Mouse (Mus musculus) thymus, adult 2 months (tissue): ENCODE measurements at regions not wholly inside any gene's neighbourhood (a gene's known extent, or its start where the extent isn't known, plus 50 kb on each side); places are given as distances from the start of the nearest gene placed in this dataset.

Experiments used
- DNase-seq: peaks from one replicate; pipeline ENCODE4 v3.0.0; 2021
- H3K27ac ChIP-seq: fragments of 200-500 bp; 2 replicates; pipeline ENCODE4 v1.5.1; 2012; ENCODE audit warnings: low read length, control low read depth; ENCODE audit not compliant: control insufficient read depth, insufficient read depth
- H3K27me3 ChIP-seq: fragments of 200-500 bp; 2 replicates; pipeline ENCODE4 v1.6.1; 2012; ENCODE audit warnings: mild to moderate bottlenecking, low read length, moderate library complexity, mixed read lengths; ENCODE audit not compliant: control insufficient read depth, insufficient read depth
- H3K36me3 ChIP-seq: fragments of 200-500 bp; 2 replicates; pipeline ENCODE4 v1.6.1; 2012; ENCODE audit warnings: mild to moderate bottlenecking, low read length, moderate library complexity; ENCODE audit not compliant: control insufficient read depth, insufficient read depth
- H3K4me1 ChIP-seq: fragments of 200-500 bp; replicated peaks from 2 replicates; pipeline ENCODE4 v1.6.1; 2012; ENCODE audit warnings: low read length; ENCODE audit not compliant: control insufficient read depth, insufficient read depth
- H3K4me3 ChIP-seq: fragments of 200-500 bp; 2 replicates; pipeline ENCODE4 v1.5.1; 2012; ENCODE audit warnings: mild to moderate bottlenecking, low read length, control low read depth, moderate library complexity; ENCODE audit not compliant: control insufficient read depth, insufficient read depth
- CTCF ChIP-seq: fragments of 200-500 bp; IDR thresholded peaks from 2 replicates; pipeline ENCODE4 v1.5.1; 2012; ENCODE audit warnings: mild to moderate bottlenecking, control low read depth, low read length, moderate library complexity, borderline replicate concordance; ENCODE audit not compliant: control insufficient read depth, poor library complexity, insufficient read depth; ENCODE audit errors: extremely low read depth
- POLR2A ChIP-seq: fragments of 200-500 bp; IDR thresholded peaks from 2 replicates; pipeline ENCODE4 v1.6.1; 2012; ENCODE audit warnings: mild to moderate bottlenecking, low read length, control low read depth, moderate library complexity; ENCODE audit not compliant: control insufficient read depth, poor library complexity, insufficient read depth; ENCODE audit errors: extremely low read depth
- WGBS: fragments of 180-500 bp; shearing (Covaris S2); methylation state at CpG from one replicate; pipeline ENCODE4 v1.1.7; 2018; 5-methylcytosine and 5-hydroxymethylcytosine counted together

DNA sequence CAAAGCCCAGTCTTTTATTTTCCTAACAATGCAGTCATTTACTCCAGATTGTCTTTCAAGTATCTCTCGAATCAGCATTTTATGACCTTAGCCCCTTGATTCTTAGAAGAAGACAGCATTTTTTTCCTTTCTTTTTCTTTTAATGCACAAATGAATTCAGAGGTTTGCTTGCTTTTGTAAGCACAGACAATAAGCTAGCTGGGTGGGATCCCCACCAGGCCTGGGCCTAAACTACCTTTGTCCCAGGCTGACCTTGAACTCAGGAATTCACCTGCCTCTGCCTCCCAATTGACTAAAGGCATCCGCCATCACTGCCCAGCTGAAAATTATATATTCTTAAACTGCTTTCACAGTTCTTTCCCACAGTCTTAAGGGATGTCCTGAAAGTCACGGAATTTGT, 195.5 kb upstream of the Ednra start:
- no peak overlapping the region for H3K4me3 ChIP-seq
- no peak overlapping the region for H3K27ac ChIP-seq
- WGBS: 96% methylated on average over 3 of the region's 3 CpGs
- no peaks in the 10 kb centered on the region for H3K36me3 ChIP-seq
- no peaks in the 10 kb centered on the region for H3K27me3 ChIP-seq
- no peak for TF ChIP-seq CTCF
- no peak for TF ChIP-seq POLR2A
- no peaks in the 10 kb centered on the region for H3K4me1 ChIP-seq
- no peak for DNase-seq

DNA sequence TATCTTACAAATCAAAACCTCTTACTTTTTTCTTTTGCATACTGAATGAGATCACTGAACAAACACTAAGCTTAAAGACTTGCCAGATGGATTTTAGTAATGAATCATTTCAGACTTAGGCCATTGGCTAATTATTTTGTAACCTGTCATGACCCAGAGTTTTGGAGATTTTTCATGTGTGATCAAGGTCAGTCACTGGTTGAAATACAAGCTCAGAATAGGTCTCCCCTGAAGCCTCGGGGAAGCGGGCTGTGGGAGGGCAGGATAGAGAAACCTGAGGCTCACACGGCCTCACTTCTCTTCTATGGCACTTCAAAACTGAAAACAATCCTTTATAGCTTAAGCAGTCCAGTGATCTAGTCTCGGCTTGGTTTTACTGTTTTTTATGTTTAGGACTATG, 197.6 kb upstream of the Ednra start:
- Histone ChIP-seq H3K27ac (no peak overlapping the region), H3K4me1 (no peaks in the 10 kb centered on the region), H3K36me3 (no peaks in the 10 kb centered on the region), H3K27me3 (no peaks in the 10 kb centered on the region), H3K4me3 (no peak overlapping the region)
- DNase-seq: no peak
- no peak for TF ChIP-seq CTCF
- no peak for TF ChIP-seq POLR2A
- 89% methylated on average over 4 of the region's 4 CpGs for WGBS

DNA sequence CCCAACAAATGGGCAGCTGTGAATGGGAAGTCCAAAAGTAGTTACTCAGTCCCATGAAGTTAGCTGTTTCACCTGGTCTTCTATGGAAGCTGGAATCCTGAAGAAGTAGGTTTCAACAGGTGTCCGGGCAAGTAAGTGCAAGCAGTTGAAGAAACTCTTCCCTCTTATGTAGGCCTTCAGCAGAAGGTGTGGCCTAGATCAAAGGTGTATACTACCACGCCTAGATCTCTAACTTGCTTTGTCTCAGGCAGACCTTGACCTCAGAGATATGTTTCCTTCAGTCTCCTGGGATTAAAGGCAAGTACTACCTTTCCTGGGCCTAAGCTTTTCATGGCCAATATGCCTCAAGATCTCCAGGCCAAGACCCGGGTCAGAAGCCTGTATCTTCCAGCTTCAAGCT, 223.4 kb upstream of the Ednra start:
- Histone ChIP-seq H3K4me3 (no peak overlapping the region), H3K4me1 (no peaks in the 10 kb centered on the region), H3K36me3 (no peaks in the 10 kb centered on the region), H3K27me3 (no peaks in the 10 kb centered on the region), H3K27ac (no peak overlapping the region)
- no peak for DNase-seq
- TF ChIP-seq CTCF (no peak), POLR2A (no peak)
- WGBS: 92% methylated on average over 3 of the region's 3 CpGs

DNA sequence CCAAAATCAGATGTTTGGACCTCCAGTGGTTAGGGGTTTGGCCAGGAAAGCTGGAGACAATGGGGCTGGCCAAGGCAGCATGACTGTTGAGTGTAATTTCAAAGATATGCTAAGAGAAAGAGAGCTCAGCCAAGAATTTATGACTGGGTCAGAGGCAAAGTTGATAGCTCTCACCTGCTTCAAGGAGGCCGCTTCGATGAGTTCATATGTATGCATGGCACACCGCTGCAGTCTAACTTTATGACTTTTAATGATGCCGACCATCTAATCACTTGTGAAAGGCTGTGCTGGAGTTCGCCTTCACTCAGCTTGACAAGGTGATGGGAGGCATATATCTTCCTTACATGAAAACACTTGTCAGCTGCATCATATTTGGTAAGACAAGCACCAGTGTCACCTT, 225.4 kb upstream of the Ednra start:
- H3K4me3 ChIP-seq: no peak overlapping the region
- no peaks in the 10 kb centered on the region for H3K27me3 ChIP-seq
- no peak for DNase-seq
- no peak overlapping the region for H3K27ac ChIP-seq
- TF ChIP-seq POLR2A (no peak), CTCF (no peak)
- no peaks in the 10 kb centered on the region for H3K4me1 ChIP-seq
- 94% methylated on average over 5 of the region's 5 CpGs for WGBS
- H3K36me3 ChIP-seq: no peaks in the 10 kb centered on the region

DNA sequence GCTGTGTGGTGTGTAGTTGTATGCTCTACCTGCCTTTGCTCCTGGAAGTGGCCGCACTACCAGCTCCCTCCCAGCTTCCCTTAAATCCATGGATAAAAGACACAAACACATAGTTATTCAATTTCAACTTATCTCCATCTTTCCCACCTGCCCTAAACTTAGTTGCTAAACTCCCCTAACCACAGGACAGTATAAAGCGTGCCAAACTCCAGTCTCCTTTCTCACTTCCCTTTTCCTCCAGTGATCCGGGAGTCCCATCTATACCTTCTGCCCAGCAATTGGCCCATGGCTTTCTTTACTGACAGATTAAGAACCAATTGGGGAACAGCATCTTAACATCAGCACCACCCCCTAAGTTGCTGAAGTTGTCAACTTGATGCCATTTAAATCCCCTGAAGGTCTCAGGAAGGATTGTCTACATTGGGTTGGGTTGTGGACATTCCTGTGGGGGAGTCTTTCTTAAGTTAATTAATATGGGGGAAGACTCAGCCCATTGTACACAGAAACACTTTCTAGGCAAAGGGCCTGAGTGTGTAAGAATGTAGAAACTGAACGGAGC, 234.6 kb upstream of the Ednra start:
- 74% methylated on average over 4 of the region's 4 CpGs for WGBS
- no peak overlapping the region for H3K4me3 ChIP-seq
- no peaks in the 10 kb centered on the region for H3K36me3 ChIP-seq
- TF ChIP-seq CTCF (no peak), POLR2A (no peak)
- H3K27ac ChIP-seq: no peak overlapping the region
- H3K4me1 ChIP-seq: no peaks in the 10 kb centered on the region
- no peak for DNase-seq
- H3K27me3 ChIP-seq: no peaks in the 10 kb centered on the region

DNA sequence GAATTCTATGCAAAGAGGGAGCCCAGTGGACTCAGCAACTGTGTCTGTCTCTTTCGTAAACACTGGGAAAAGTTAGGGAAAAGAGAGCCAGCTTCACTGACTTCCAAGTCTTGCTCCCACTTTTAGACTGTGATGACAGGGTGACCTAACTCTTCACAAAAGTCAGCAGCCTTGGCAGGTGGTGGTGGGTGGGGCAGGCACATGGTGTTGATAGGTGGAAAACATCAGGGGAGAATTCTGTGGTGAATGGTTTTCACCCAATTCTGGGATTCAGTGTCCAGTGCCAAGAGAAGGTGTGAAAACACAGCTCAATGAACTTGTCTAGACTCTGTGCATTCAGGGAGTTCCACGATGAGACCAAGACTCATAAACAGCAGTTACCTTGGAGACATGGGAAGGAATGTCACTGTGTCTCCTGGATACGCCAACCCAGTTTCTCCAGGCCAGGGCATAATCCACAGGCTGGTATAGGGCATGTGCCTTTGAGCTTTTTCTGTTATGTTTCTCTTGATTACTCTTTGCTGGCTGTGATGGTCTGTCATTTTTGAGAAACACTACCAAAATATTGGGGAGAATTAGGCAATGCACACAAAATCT, 238.9 kb upstream of the Ednra start:
- no peak for DNase-seq
- TF ChIP-seq POLR2A (no peak), CTCF (no peak)
- no peaks in the 10 kb centered on the region for H3K4me1 ChIP-seq
- no peak overlapping the region for H3K4me3 ChIP-seq
- H3K36me3 ChIP-seq: no peaks in the 10 kb centered on the region
- 95% methylated on average over 3 of the region's 3 CpGs for WGBS
- no peak overlapping the region for H3K27ac ChIP-seq
- no peaks in the 10 kb centered on the region for H3K27me3 ChIP-seq

GRCm38 (mm10) chr8:77970378-77970777, 242.7 kb upstream of the Ttc29 start:
- WGBS: 85% methylated on average over 8 of the region's 8 CpGs
- no peak overlapping the region for H3K27ac ChIP-seq
- no peaks in the 10 kb centered on the region for H3K4me1 ChIP-seq
- no peaks in the 10 kb centered on the region for H3K27me3 ChIP-seq
- TF ChIP-seq POLR2A: no peak
- no peak for TF ChIP-seq CTCF
- H3K4me3 ChIP-seq: no peak overlapping the region
- no peak for DNase-seq
- no peaks in the 10 kb centered on the region for H3K36me3 ChIP-seq
